Mouse (Mus musculus): Measurements from ENCODE around the gene Hoxd4. TPM values are rescaled to one million over a fixed set of nuclear protein-coding genes. Genes with fewer than 3 reads are reported as not detected.
A peak's percentile ranks its signal among the peaks of the same experiment; 100 is the strongest.

The Hoxd4 gene
- polyA plus RNA-seq, 1 experiment from 2014 or later, result 7.2 TPM

DNA sequence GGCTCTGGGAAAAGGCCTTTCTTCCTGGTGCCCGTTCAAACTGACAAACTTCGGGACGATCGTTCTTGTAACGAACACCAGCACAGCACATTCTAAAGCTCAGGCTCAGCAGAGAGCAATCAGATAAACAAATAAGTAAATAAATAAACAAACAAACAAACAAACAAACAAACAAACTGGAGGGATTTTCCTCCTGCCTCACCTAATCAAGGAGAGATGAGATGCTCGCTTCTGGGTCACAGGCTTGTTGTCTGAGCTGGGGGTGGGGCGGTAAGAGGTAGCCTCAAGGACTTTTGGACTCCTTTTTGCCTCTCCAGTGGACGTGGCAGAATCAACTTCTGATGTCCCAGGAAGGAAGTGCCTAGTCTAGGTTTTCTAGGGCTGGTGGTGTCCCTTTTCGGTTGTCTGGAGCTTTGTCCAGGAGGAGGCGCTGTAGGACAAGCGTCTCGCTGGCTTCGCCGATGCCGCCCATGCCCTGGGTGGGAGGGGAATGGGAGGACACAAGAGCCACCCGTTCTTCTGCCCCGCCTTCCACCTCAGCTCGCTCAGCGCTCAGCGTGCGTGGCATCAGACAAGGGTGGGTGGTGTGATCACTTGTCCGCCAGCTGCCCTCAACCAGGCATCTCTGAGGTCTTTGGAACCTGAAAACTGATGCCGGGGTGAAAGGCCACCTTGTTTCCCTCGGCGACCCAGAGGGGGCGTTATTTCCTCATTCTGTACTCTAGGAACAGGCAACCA lies 3.9 kb downstream of the Hoxd4 start:
- peaks cover 64% of the 10 kb centered on the region for H3K4me1 ChIP-seq (replicated peaks)
- WGBS, result 1% methylated on average over 26 of the region's 26 CpGs
- H3K9me3 ChIP-seq, result no peaks in the 10 kb centered on the region
- peak overlapping the region; percentile 100 for H3K27ac ChIP-seq (replicated peaks)
- ATAC-seq (ENCODE audit: low read depth), result peak; percentile 67
- peak overlapping the region; percentile 69 for H3K4me2 ChIP-seq
- no peaks in the 10 kb centered on the region for H3K27me3 ChIP-seq
- no peaks in the 10 kb centered on the region for H3K36me3 ChIP-seq
- H3K4me3 ChIP-seq, result peak overlapping the region; percentile 99
- H3K9ac ChIP-seq, result peak overlapping the region; percentile 100

DNA sequence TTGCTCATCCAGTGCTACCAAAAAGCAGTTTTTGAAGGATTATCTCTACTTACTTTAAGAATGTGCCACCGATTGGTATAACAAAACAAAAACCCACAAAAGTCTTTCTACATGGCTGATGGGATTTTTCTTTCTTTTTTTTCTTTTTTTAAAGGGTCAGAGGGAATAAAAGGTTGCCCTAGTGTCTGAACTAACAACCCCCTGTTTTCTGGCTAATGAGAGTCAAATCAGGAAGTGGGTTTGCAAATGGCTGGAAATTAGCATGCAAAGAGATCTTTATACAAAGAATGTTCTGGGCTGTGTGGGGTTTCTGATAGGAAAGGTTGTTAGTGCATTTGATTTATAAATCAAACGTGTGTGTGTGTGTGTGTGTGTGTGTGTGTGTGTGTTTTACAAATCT lies 8.7 kb downstream of the Hoxd4 start:
- peaks cover 99% of the 10 kb centered on the region for H3K4me1 ChIP-seq (replicated peaks)
- peak overlapping the region; percentile 46 for H3K4me3 ChIP-seq
- H3K9ac ChIP-seq, result peak overlapping the region; percentile 80
- H3K27me3 ChIP-seq, result no peaks in the 10 kb centered on the region
- peaks cover 10% of the 10 kb centered on the region; the same call in 1 of the 2 replicates for H3K36me3 ChIP-seq
- H3K9me3 ChIP-seq, result no peaks in the 10 kb centered on the region
- no peak for ATAC-seq (ENCODE audit: low read depth)
- H3K27ac ChIP-seq (replicated peaks), result peak overlapping the region; percentile 93
- H3K4me2 ChIP-seq, result peak overlapping the region; percentile 74
- 10% methylated on average over 2 of the region's 2 CpGs for WGBS

DNA sequence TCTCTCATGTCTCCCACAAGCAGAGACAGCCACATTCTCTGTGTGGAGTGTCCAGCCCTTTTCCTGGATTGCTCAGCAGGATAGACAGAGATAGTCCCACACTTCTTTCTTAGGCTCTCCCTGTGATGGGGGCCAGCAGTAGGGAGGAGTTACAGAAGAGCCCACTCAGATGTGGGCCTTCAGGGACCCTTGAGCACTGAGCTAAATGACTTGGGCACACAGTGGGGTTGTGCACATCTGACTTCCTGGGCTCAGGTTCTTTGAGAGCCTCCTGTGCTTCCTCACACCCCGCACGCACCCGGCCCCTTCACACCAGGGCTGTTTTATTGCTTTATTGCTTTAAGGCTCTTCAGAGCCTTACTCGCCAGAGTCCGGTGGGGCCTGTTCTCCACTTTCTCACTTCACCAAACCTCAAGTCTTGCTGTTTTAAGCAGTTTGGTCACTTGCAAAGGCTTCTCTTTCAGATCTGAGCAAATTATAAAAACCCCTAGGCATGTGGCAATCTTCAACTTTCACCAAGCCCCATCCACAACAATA lies 9.3 kb downstream of the Hoxd4 start:
- ATAC-seq (ENCODE audit: low read depth), result no peak; the same call in 1 of the 2 replicates
- Histone ChIP-seq H3K4me3 (peak overlapping the region; percentile 46), H3K4me1 (replicated peaks) (peaks cover 100% of the 10 kb centered on the region), H3K4me2 (peak overlapping the region; percentile 74), H3K9ac (peak overlapping the region; percentile 80), H3K27me3 (no peaks in the 10 kb centered on the region), H3K9me3 (no peaks in the 10 kb centered on the region), H3K27ac (replicated peaks) (peak overlapping the region; percentile 93), H3K36me3 (peaks cover 15% of the 10 kb centered on the region; the same call in 1 of the 2 replicates)
- WGBS, result 5% methylated on average over 5 of the region's 5 CpGs

DNA sequence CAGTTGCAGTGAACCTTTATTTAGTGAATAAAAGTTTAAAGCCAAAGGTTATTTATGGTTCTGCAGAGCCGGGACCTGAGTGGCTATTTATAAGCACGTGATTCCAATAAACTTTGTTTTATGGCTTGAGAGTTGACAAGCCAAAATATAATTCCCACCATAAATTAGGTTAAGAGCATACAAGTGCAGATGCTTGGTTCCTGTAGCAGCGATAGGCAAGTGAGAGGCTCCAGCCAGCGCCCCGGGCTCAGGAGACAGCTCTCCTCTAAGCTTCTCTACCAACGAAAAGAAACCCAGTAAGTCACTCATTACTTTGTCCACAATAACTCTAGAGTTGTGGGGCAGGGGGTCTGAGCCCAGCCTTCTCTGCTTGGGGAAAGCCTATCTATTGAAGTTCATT lies 10.2 kb downstream of the Hoxd4 start:
- H3K27me3 ChIP-seq, result no peaks in the 10 kb centered on the region
- no peaks in the 10 kb centered on the region for H3K9me3 ChIP-seq
- peak overlapping the region; percentile 46 for H3K4me3 ChIP-seq
- peaks cover 23% of the 10 kb centered on the region; the same call in 1 of the 2 replicates for H3K36me3 ChIP-seq
- peak overlapping the region; percentile 74 for H3K4me2 ChIP-seq
- peak overlapping the region; percentile 93 for H3K27ac ChIP-seq (replicated peaks)
- ATAC-seq (ENCODE audit: low read depth), result peak; percentile 32
- H3K4me1 ChIP-seq (replicated peaks), result peaks cover 100% of the 10 kb centered on the region
- 2% methylated on average over 6 of the region's 6 CpGs for WGBS
- peak overlapping the region; percentile 80 for H3K9ac ChIP-seq

DNA sequence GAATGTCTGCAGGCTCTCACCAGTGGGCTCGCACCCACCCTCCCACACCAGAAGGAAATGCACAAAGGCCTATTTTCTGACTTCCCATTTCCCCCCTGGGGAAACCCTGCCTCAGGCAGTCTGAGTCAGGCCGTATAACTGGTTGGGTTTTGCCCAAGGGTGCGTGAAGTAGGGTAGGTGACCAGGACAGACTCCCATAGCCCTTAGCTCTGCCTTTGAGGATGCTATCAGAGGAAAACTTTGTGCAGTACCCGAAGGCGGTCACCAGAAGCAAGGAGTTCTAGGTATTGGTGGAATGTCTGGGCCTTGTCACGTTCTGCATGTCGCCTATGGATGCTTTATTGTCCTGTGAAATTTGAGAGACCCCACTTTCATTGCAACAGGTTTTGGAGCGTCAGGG lies 11.2 kb downstream of the Hoxd4 start:
- Histone ChIP-seq H3K4me2 (peak overlapping the region; percentile 74), H3K27me3 (no peaks in the 10 kb centered on the region), H3K9me3 (no peaks in the 10 kb centered on the region), H3K27ac (replicated peaks) (peak overlapping the region; percentile 93), H3K4me1 (replicated peaks) (peaks cover 100% of the 10 kb centered on the region), H3K9ac (peak overlapping the region; percentile 80), H3K4me3 (peak overlapping the region; percentile 46), H3K36me3 (peaks cover 33% of the 10 kb centered on the region)
- no peak for ATAC-seq (ENCODE audit: low read depth)
- 6% methylated on average over 8 of the region's 8 CpGs for WGBS

DNA sequence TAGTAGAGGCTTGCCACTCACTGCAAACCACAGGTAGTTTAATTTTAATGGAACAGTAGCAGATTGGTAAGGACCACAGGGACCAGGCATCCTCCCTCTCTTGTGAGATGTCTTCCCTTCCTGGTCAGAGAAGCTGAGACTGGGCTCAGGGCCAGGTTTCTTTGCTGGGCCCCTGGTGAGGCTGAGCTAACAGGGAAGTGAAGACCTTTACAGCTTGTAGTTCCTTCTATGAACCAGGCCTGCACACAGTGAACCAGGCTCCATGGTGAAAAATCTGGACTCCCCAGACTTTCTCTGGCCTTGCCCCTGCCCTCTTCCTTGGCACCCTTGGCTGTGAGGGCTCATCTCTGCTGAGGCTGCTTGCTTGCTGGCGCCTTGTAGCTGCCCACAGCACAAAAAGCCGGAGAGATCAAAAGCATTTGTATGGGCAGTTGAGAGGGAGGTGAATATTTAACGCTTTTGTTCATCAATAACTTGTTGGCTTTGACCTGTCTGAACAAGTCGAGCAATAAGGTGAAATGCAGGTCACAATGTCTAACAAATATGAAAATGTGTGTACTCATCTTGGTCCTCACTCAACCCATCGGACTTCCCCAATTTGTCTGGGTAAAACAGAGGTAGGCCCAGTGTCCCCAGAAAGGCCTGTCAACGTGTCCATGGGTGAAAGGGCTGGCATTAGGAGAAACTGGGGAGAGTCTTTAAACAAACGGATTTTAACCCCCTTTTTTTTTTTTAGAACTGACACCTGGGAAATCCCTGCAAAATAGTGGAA lies 12.7 kb downstream of the Hoxd4 start:
- peak overlapping the region; percentile 74 for H3K4me2 ChIP-seq
- H3K27me3 ChIP-seq, result no peaks in the 10 kb centered on the region
- peaks cover 100% of the 10 kb centered on the region for H3K4me1 ChIP-seq (replicated peaks)
- H3K4me3 ChIP-seq, result peak overlapping the region; percentile 46
- 12% methylated on average over 7 of the region's 7 CpGs for WGBS
- peaks cover 46% of the 10 kb centered on the region for H3K36me3 ChIP-seq
- H3K27ac ChIP-seq (replicated peaks), result peak overlapping the region; percentile 93
- H3K9me3 ChIP-seq, result no peaks in the 10 kb centered on the region
- H3K9ac ChIP-seq, result peak overlapping the region; percentile 80
- no peak for ATAC-seq (ENCODE audit: low read depth)

DNA sequence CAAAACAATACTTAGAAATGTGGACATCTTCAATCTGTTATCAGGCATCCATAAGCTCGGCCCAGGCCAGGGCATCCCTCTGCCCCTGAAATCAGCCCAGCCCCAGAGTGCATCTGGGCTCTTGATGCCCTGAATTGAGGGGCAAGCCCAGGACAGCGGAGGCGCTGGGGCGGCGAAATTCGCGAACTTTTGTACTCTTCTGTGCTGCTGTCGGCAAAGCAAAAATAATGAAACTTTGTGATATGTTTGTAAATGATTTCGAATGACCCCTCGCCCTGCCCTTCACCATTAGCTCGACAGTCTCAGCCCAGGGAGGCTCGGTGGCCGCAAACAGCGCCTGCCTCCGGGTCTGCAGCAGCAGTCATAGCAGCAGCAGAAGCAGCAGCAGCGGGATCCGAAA lies 13.4 kb downstream of the Hoxd4 start:
- Histone ChIP-seq H3K4me2 (peak overlapping the region; percentile 74), H3K27ac (replicated peaks) (peak overlapping the region; percentile 93)

DNA sequence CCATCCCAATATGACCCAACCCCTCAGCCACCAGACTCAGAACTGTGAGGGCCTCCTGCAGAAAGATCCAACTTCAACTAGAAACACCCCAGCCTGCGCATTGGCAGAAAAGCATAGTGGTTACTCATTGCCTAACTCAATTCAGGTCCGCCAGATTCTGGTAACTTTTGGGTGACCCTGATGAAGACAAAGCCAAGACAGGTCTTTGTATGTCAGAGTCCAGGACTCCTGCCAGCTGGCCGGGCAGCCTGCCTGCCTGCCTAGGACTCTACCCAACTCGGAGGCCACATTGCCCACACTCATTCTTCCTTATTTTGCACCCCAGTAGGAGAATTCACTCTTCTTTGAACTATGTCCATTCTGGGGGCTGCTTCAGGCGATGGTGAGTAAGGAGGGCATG lies 14.8 kb downstream of the Hoxd4 start, which contains the start of gene Gm28230:
Gene Gm28230 (plus strand): TSS at position 178 of the 400 bp plus-strand sequence.
- H3K36me3 ChIP-seq, result peaks cover 63% of the 10 kb centered on the region
- peak within 1 kb of the TSS; percentile 46 for H3K4me3 ChIP-seq
- peak within 1 kb of the TSS; percentile 74 for H3K4me2 ChIP-seq
- H3K27me3 ChIP-seq, result no peaks in the 10 kb centered on the region
- ATAC-seq (ENCODE audit: low read depth), result peak; percentile 16; the same call in 1 of the 2 replicates
- peak within 1 kb of the TSS; percentile 93 for H3K27ac ChIP-seq (replicated peaks)
- WGBS, result 10% methylated on average over 5 of the region's 5 CpGs
- H3K4me1 ChIP-seq (replicated peaks), result peaks cover 98% of the 10 kb centered on the region
- no peaks in the 10 kb centered on the region for H3K9me3 ChIP-seq
- H3K9ac ChIP-seq, result peak within 1 kb of the TSS; percentile 80

More for the DNA sequence above, 13.4 kb downstream of the Hoxd4 start:
- 11% methylated on average over 17 of the region's 17 CpGs for WGBS
- no peaks in the 10 kb centered on the region for H3K27me3 ChIP-seq
- H3K9ac ChIP-seq, result peak overlapping the region; percentile 80
- H3K9me3 ChIP-seq, result no peaks in the 10 kb centered on the region
- peaks cover 98% of the 10 kb centered on the region for H3K4me1 ChIP-seq (replicated peaks)
- H3K36me3 ChIP-seq, result peaks cover 50% of the 10 kb centered on the region
- peak overlapping the region; percentile 46 for H3K4me3 ChIP-seq
- no peak for ATAC-seq (ENCODE audit: low read depth)

DNA sequence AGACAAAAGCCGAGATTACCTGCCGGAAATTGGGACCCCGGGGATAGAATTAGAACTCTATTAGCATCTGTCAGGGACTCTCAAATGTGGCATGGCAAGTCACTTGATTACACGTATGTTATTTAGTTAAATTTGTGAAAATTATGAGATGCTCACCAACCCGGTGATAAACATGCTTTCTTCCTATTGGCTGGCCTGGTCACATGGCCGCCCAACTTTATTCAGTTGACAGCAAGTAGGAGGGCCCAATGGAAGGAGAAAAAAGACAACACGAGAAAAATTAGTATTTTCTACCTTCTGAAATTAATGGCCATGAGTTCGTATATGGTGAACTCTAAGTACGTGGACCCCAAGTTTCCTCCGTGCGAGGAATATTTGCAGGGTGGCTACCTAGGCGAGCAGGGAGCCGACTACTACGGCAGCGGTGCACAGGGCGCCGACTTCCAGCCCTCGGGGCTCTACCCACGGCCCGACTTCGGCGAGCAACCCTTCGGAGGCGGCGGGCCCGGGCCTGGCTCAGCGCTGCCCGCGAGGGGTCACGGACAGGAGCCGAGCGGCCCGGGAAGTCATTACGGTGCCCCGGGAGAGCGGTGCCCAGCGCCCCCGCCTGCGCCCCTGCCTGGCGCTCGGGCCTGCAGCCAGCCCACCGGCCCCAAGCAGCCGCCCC lies 15.4 kb downstream of the Hoxd4 start:
- WGBS, result 1% methylated on average over 43 of the region's 43 CpGs
- Histone ChIP-seq H3K27me3 (no peaks in the 10 kb centered on the region), H3K9ac (peak overlapping the region; percentile 80), H3K4me1 (replicated peaks) (peaks cover 98% of the 10 kb centered on the region), H3K27ac (replicated peaks) (peak overlapping the region; percentile 93), H3K36me3 (peaks cover 63% of the 10 kb centered on the region), H3K9me3 (no peaks in the 10 kb centered on the region), H3K4me3 (peak overlapping the region; percentile 46), H3K4me2 (peak overlapping the region; percentile 74)
- ATAC-seq (ENCODE audit: low read depth), result peak; percentile 15

DNA sequence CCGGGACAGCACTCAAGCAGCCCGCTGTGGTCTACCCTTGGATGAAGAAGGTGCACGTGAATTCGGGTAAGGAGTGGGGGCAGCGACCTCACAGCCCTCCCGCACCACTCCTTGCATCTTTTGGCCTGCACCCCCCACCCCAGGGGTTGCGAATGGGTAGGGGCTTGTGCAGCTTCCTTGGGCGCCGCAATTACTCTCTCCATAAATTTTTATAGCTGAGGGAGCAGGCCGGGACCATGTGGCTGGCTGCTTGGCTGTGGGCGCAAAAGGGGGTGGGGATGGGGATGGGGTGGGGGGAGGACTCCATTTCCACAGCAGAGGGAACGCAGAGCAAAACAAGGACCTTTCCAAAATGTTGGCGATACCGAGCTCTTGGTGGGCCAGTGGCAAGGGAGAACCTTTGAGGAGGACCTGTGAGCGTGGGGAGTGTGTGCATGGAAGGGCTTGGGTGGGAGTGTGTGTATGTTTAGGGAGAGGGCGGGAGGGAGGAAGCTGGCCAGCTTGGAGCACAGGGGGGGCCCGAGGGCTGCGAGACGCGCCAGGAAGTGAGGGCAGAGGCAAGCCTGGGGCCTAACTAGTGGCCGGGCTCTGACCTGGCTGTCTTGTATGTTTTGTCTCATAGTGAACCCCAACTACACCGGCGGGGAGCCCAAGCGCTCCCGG lies 16.0 kb downstream of the Hoxd4 start:
- 2% methylated on average over 24 of the region's 25 CpGs for WGBS
- Histone ChIP-seq H3K27me3 (no peaks in the 10 kb centered on the region), H3K9ac (peak overlapping the region; percentile 80), H3K4me2 (peak overlapping the region; percentile 74), H3K4me3 (peak overlapping the region; percentile 46), H3K4me1 (replicated peaks) (peaks cover 98% of the 10 kb centered on the region), H3K9me3 (no peaks in the 10 kb centered on the region), H3K27ac (replicated peaks) (peak overlapping the region; percentile 93), H3K36me3 (peaks cover 63% of the 10 kb centered on the region)
- peak; percentile 62 for ATAC-seq (ENCODE audit: low read depth)

DNA sequence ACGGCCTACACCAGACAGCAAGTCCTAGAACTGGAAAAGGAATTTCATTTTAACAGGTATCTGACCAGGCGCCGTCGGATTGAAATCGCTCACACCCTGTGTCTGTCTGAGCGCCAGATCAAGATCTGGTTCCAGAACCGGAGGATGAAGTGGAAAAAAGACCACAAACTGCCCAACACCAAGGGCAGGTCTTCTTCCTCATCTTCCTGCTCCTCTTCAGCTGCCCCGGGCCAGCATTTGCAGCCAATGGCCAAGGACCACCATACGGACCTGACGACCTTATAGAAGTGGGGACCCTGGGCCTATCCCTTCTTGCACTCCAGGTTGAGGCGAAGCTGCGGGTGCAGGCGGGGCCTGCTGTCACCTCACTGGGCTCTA lies 16.6 kb downstream of the Hoxd4 start:
- peak overlapping the region; percentile 93 for H3K27ac ChIP-seq (replicated peaks)
- H3K27me3 ChIP-seq, result no peaks in the 10 kb centered on the region
- no peaks in the 10 kb centered on the region for H3K9me3 ChIP-seq
- H3K4me1 ChIP-seq (replicated peaks), result peaks cover 98% of the 10 kb centered on the region
- peak overlapping the region; percentile 80 for H3K9ac ChIP-seq
- WGBS, result 15% methylated on average over 13 of the region's 13 CpGs
- peaks cover 58% of the 10 kb centered on the region for H3K36me3 ChIP-seq
- H3K4me3 ChIP-seq, result peak overlapping the region; percentile 46
- no peak for ATAC-seq (ENCODE audit: low read depth)
- H3K4me2 ChIP-seq, result peak overlapping the region; percentile 74
